Mouse (Mus musculus) cortical plate, adult 2 months (tissue): ENCODE measurements around the gene Pcgf5.

ENCODE experiments used
- CTCF ChIP-seq: fragments of 200-500 bp; IDR thresholded peaks from 2 replicates; pipeline ENCODE4 v1.5.1; 2011; ENCODE audit warnings: mild to moderate bottlenecking, control low read depth, low read length; ENCODE audit not compliant: insufficient read depth; ENCODE audit errors: extremely low read depth
- POLR2A ChIP-seq: fragments of 200-500 bp; IDR thresholded peaks from 2 replicates; pipeline ENCODE4 v1.6.1; 2011; ENCODE audit warnings: mild to moderate bottlenecking, low read length, control low read depth; ENCODE audit not compliant: insufficient read depth; ENCODE audit errors: extremely low read depth

- no peak for TF ChIP-seq POLR2A
- TF ChIP-seq CTCF = no peak
Observed at GRCm38 (mm10) chr19:36497067-36497466, 149.0 kb downstream of the Pcgf5 start.
